ENCODE assay signal across 23 mouse cellular contexts in the genomic region with DNA sequence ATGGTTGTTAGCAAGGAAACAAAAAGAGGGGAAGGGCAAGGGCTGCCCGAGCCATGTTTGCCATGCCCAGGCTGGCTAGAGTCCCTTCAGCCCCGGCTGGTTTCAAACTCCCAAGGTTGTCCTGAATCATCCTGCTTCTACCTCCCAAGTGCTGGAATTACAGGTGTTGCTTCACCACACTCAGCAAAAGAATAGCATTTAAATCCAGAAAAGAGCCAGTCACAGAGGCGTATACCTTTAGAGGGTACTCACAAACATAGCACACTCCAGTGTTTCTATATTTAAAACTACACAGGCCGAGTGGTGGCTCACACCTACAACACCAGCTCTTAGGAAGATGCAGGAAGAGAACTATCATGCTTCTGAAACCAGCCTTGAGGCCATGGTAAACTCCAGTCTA. TPM values are rescaled to one million over a fixed set of nuclear protein-coding genes. Genes with fewer than 3 reads are reported as not detected.
"Had no signal": no experiment of that assay in that cellular context is flagged by ENCODE, and none has a peak within 500 bp of the region (broad histone marks: within the 10 kb centered on the region; RNA-seq: fewer than 3 reads in every experiment).

No protein-coding gene starts in this region.

- H3K27ac ChIP-seq: neural tube, embryonic 13.5 days; neural tube, embryonic 15.5 days; stomach, embryonic 15.5 days; stomach, postnatal 0 days had no signal

- H3K9me3 ChIP-seq: neural tube, embryonic 13.5 days; neural tube, embryonic 15.5 days; stomach, embryonic 15.5 days had no signal

- H3K4me1 ChIP-seq: neural tube, embryonic 13.5 days; neural tube, embryonic 15.5 days; stomach, embryonic 15.5 days had no signal

- H3K4me3 ChIP-seq: neural tube, embryonic 13.5 days; neural tube, embryonic 15.5 days; stomach, embryonic 15.5 days had no signal

- H3K4me2 ChIP-seq: neural tube, embryonic 13.5 days; neural tube, embryonic 15.5 days; stomach, embryonic 15.5 days had no signal

- H3K9ac ChIP-seq: neural tube, embryonic 13.5 days; neural tube, embryonic 15.5 days; stomach, embryonic 15.5 days had no signal

- H3K36me3 ChIP-seq: neural tube, embryonic 13.5 days; neural tube, embryonic 15.5 days; stomach, embryonic 15.5 days had no signal

- H3K27me3 ChIP-seq: neural tube, embryonic 13.5 days; neural tube, embryonic 15.5 days; stomach, embryonic 15.5 days had no signal

- DNase-seq: retina, postnatal 1 day; right cerebral cortex, adult 18-20 months; right cerebral cortex, postnatal 14 days; right cerebral cortex, postnatal 25 days; right cerebral cortex, postnatal 4 days; spleen, adult 18-20 months; thymus, adult 18-20 months; thymus, adult 2 months; thymus, postnatal 14 days; thymus, postnatal 36 days; thymus, postnatal 4 days had no signal

RNA-seq across cellular contexts. Expression of gene 1700102P08Rik, which starts 16.9 kb away (rescaled TPM):
- polyA plus RNA-seq: small intestine, adult 2 months had no signal

RNA-seq across cellular contexts. Expression of gene Ccdc36, which starts 18.7 kb away (rescaled TPM):
- total RNA-seq: neutrophil, adult 5-6 weeks had no signal
- polyA plus RNA-seq: small intestine, adult 2 months; spleen, adult 2 months had no signal

RNA-seq across cellular contexts. Expression of gene BC048562, which starts 26.7 kb away (rescaled TPM):
- total RNA-seq: neutrophil, adult 5-6 weeks had no signal
- polyA plus RNA-seq: neural tube, embryonic 13.5 days; neural tube, embryonic 14.5 days; neural tube, embryonic 15.5 days; small intestine, adult 2 months; spleen, adult 2 months; stomach, embryonic 14.5 days; stomach, embryonic 15.5 days; stomach, embryonic 16.5 days; stomach, postnatal 0 days; thymus, adult 2 months; thymus, postnatal 0 days; urinary bladder, adult 2 months had no signal
